Mouse (Mus musculus) embryonic facial prominence, embryonic 13.5 days (tissue): ENCODE data around the gene Esrp2. TPM values are rescaled to one million over a fixed set of nuclear protein-coding genes. Genes with fewer than 3 reads are reported as not detected.

Experiments
- ATAC-seq: fragments of 200-750 bp; cut with Nextera tagmentation; 2 replicates; pipeline ENCODE4 v1.8.0; 2017; ENCODE audit warnings: low read depth; ENCODE audit not compliant: insufficient number of reproducible peaks, insufficient read depth, low FRiP score, low TSS enrichment
- H3K27ac ChIP-seq: fragments of 300-500 bp; sonication (generic); 2 replicates; pipeline ENCODE4 v1.5.1; 2015; ENCODE audit warnings: moderate library complexity, mild to moderate bottlenecking, inconsistent platforms
- H3K27me3 ChIP-seq: fragments of 300-500 bp; sonication (generic); 2 replicates; pipeline ENCODE4 v1.6.1; 2015; ENCODE audit warnings: mild to moderate bottlenecking, inconsistent platforms
- H3K36me3 ChIP-seq: fragments of 300-500 bp; sonication (generic); 2 replicates; pipeline ENCODE4 v1.6.1; 2015; ENCODE audit warnings: mild to moderate bottlenecking, inconsistent platforms
- H3K4me1 ChIP-seq: fragments of 300-500 bp; sonication (generic); 2 replicates; pipeline ENCODE4 v1.6.1; 2015; ENCODE audit warnings: inconsistent platforms
- H3K4me2 ChIP-seq: fragments of 300-500 bp; sonication (generic); 2 replicates; pipeline ENCODE4 v1.6.1; 2015; ENCODE audit warnings: moderate library complexity, mild to moderate bottlenecking, inconsistent platforms
- H3K4me3 ChIP-seq: fragments of 300-500 bp; sonication (generic); 2 replicates; pipeline ENCODE4 v1.5.1; 2015; ENCODE audit warnings: mild to moderate bottlenecking, inconsistent platforms
- H3K9ac ChIP-seq: fragments of 300-500 bp; sonication (generic); 2 replicates; pipeline ENCODE4 v1.6.1; 2015; ENCODE audit warnings: mild to moderate bottlenecking, inconsistent platforms
- H3K9me3 ChIP-seq: fragments of 300-500 bp; sonication (generic); 2 replicates; pipeline ENCODE4 v1.6.1; 2016; ENCODE audit warnings: inconsistent platforms
- WGBS: fragments of 180-500 bp; shearing (Covaris S2); methylation state at CpG from one replicate; pipeline ENCODE4 v1.1.7; 2015; ENCODE audit warnings: mixed read lengths; 5-methylcytosine and 5-hydroxymethylcytosine counted together
- polyA plus RNA-seq: library from polyadenylated mRNA; unstranded; fragments of >200 nt; fragmentation: Nextera tagmentation; extraction: Ambion mirVana; gene quantifications from 2 replicates; pipeline ENCODE4 v1.2.1, GENCODE M21; 2015

The Esrp2 gene
- polyA plus RNA-seq, 1 experiment from 2014 or later, result 25.9 TPM

DNA sequence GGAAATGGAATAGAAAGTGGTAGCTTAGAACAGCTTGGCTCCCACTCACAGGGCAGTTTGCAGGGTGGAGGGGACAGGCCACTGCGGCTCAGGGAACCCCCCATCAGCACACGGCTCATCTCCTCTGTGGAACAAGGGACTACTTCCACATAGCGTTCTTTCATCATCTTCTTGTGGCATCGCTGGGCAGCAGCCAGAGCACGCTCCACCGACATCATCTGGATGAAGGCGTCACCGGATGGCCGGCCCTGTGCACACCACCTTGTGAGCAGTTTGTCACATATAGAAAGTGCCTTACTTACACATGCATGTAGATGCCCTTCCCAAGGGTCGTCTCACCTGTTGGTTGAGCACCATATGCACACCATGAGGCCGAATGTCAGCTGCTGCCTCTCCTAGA, 4.4 kb downstream of the Esrp2 start:
- Histone ChIP-seq H3K27ac (no peak overlapping the region), H3K4me2 (no peak overlapping the region), H3K36me3 (peaks cover 56% of the 10 kb centered on the region), H3K9ac (no peak overlapping the region), H3K27me3 (peaks cover 50% of the 10 kb centered on the region), H3K4me1 (peaks cover 25% of the 10 kb centered on the region), H3K4me3 (no peak overlapping the region), H3K9me3 (no peaks in the 10 kb centered on the region)
- no peak for ATAC-seq
- 95% methylated on average over 11 of the region's 11 CpGs for WGBS

DNA sequence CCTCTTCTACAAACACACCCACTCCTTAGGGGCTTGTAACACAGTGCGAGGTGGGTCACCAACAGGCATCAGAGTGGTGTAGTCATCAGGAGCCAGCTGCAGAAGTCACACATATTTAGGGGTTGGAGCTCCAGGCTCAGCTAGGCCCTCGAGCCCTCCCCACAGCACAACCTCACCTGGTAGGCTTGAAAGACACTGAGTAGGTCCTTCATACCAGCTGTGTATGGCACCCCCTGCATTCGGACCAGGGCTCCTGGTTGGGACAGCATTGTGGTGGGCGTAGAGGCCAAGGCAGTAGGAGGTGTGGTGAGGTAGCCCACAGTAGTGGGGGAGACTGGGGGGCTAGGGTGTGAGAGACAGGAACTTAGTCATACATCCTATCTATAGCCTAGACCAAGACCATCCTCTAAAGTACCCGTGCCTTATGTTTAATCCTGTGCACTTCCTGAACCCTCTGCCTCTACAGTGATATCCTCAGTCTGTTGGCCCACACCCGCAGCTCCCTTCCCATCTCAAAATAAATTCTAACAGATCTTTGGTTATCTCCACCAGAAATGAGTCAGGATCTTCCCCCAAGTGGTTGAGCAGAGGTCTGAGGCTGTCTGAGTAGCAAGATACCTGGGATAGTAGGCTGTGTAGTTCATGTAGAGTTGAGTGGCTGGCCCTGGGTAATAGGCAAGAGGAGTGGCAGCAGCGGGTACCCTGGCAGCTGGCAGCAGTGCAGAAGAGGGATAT, 5.1 kb downstream of the Esrp2 start:
- Histone ChIP-seq H3K4me3 (no peak overlapping the region), H3K36me3 (peaks cover 62% of the 10 kb centered on the region), H3K27me3 (peaks cover 43% of the 10 kb centered on the region), H3K4me2 (no peak overlapping the region), H3K4me1 (peaks cover 18% of the 10 kb centered on the region), H3K9me3 (no peaks in the 10 kb centered on the region), H3K9ac (no peak overlapping the region), H3K27ac (no peak overlapping the region)
- 87% methylated on average over 7 of the region's 7 CpGs for WGBS
- ATAC-seq, result no peak

DNA sequence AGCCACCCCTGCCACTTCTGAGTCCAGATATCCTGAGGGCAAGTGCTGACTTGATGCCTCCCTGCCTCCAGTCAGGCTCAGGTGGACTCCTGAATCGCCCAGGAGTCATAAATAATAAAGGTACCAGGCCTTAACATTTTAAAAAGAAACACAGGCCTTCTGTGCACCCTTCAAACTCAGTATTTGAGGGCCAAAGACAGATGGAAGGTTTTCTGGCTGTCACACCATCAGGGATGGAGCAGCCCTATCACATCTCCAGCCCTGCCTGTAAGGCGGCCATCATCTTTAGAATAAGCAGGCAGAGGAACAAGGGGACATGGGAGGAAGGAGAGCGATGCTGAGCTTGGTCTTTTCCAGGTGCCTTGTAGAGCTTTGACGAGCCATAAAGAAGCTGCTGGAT, 5.8 kb downstream of the Esrp2 start:
- H3K36me3 ChIP-seq, result peaks cover 62% of the 10 kb centered on the region

DNA sequence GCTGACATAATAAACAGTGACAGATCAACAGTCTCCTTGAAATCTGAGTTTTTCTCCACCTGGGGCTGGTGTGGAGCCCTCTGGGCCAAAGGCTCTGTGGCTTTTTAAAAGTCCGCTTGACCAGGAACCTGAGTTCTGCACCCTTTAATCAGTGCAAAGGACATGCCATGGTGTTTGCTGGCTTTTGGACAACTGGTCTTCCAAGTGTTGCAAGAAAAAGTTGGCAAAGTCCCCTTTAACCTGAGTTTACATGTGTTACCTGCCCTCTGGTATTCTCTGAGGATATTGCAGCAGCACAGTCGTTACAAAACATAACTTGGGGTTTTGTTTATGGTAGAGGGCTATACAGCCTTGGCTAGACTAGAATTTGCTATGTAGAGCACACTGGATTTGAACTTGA, 6.3 kb downstream of the Esrp2 start:
- peaks cover 32% of the 10 kb centered on the region for H3K27me3 ChIP-seq
- no peak overlapping the region for H3K4me3 ChIP-seq
- H3K9ac ChIP-seq, result no peak overlapping the region
- no peak overlapping the region for H3K4me2 ChIP-seq
- no peak overlapping the region for H3K27ac ChIP-seq
- no peak for ATAC-seq
- no peaks in the 10 kb centered on the region for H3K9me3 ChIP-seq
- H3K4me1 ChIP-seq, result peaks cover 6% of the 10 kb centered on the region; the same call in 1 of the 2 replicates
- 81% methylated on average over 2 of the region's 2 CpGs for WGBS
- H3K36me3 ChIP-seq, result peaks cover 62% of the 10 kb centered on the region

More for the DNA sequence above, 5.8 kb downstream of the Esrp2 start:
- H3K9ac ChIP-seq, result no peak overlapping the region
- 92% methylated on average over 4 of the region's 4 CpGs for WGBS
- no peak overlapping the region for H3K4me3 ChIP-seq
- H3K27me3 ChIP-seq, result peaks cover 37% of the 10 kb centered on the region
- ATAC-seq, result no peak
- no peaks in the 10 kb centered on the region for H3K9me3 ChIP-seq
- H3K27ac ChIP-seq, result no peak overlapping the region
- H3K4me1 ChIP-seq, result peaks cover 11% of the 10 kb centered on the region
- H3K4me2 ChIP-seq, result no peak overlapping the region

DNA sequence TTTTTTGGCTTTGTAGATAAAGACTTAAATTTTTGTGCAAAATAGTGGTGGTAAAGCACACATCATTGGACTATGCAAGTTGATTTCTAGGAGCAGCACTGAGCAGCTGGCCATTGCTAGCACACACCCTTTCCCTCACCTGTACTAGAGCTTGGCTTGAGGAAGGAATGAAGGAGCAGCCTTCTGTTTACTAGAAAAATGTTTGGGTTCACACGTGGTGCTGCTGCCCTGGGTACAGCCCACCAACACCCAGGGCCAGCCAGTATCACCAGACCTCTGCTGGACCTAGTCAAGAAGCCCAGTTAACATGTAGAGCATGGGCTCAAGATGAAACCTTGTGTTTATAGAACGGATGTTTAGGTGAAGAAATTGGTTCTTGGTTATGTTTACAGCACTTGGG, 6.8 kb downstream of the Esrp2 start:
- Histone ChIP-seq H3K36me3 (peaks cover 62% of the 10 kb centered on the region), H3K4me1 (0 out of 2 replicates have a peak, but pooled peaks cover under 1% of the 10 kb centered on the region), H3K9ac (no peak overlapping the region), H3K27me3 (peaks cover 27% of the 10 kb centered on the region), H3K4me3 (no peak overlapping the region), H3K4me2 (no peak overlapping the region), H3K27ac (no peak overlapping the region), H3K9me3 (no peaks in the 10 kb centered on the region)
- WGBS, result 81% methylated on average over 2 of the region's 2 CpGs
- ATAC-seq, result no peak

DNA sequence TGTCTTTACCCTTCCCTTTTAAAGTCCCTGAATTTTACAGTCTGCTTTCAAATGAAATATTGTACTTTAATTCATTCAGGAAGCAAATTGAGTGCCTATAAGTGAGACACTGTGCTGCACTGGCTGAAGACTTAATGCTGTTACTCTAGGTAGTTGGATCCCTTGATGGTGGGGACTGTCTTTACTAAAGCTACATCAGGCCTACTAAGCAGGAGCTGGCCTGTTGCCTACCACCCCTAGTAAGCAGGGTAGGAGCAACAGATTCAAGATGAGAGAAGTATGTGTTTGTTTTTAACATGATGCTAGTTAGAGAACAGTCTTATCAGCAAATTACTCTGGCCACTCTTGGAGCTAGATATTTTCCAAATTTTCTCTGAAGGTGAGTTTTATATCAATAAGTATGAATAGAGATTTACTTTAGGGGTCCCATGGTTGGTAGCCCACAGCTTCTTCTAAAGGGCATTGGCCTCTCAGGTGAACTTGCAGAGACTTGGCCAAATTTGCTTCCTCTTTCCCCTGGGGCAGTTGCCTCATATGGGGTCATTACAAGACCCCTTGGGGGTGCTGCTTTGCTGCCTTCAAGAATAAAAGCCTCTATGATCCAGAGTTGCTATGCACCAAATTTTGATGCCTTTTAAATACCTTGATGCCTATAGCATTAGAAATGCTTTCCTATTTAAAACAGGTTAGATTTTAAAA, 7.4 kb downstream of the Esrp2 start:
- no peak overlapping the region for H3K4me2 ChIP-seq
- H3K27ac ChIP-seq, result no peak overlapping the region
- H3K27me3 ChIP-seq, result peaks cover 21% of the 10 kb centered on the region
- H3K4me1 ChIP-seq, result no peaks in the 10 kb centered on the region
- H3K4me3 ChIP-seq, result no peak overlapping the region
- H3K36me3 ChIP-seq, result peaks cover 62% of the 10 kb centered on the region
- no peaks in the 10 kb centered on the region for H3K9me3 ChIP-seq
- ATAC-seq, result no peak
- no peak overlapping the region for H3K9ac ChIP-seq

DNA sequence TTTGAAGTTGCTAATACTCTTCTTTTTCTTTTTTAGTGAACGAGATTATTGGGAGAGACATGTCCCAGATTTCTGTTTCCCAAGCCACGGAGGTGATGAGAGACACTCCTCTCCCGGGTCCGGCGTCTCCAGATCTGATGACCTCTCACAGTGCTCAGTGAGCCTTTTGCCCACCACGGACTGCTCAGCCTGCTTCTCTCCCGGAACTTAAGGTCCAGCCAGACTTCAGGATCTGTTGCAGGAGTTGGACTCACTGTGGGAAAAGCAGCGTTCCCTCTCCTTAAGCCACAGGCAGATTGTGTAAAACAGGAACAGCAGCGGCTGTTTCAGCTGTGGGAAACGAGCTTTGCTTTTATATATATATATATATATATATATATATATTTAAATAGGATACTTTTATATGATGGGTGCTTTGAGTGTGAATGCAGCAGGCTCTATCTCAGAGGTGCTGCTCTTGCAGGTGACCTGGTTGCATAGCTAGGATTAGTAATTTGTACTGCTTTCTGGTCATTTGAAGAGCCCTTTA, 8.8 kb downstream of the Esrp2 start:
- Histone ChIP-seq H3K9me3 (no peaks in the 10 kb centered on the region), H3K9ac (no peak overlapping the region), H3K4me2 (no peak overlapping the region), H3K4me3 (no peak overlapping the region), H3K4me1 (no peaks in the 10 kb centered on the region), H3K36me3 (peaks cover 66% of the 10 kb centered on the region), H3K27ac (no peak overlapping the region), H3K27me3 (peaks cover 6% of the 10 kb centered on the region)
- 88% methylated on average over 10 of the region's 10 CpGs for WGBS
- ATAC-seq, result no peak

DNA sequence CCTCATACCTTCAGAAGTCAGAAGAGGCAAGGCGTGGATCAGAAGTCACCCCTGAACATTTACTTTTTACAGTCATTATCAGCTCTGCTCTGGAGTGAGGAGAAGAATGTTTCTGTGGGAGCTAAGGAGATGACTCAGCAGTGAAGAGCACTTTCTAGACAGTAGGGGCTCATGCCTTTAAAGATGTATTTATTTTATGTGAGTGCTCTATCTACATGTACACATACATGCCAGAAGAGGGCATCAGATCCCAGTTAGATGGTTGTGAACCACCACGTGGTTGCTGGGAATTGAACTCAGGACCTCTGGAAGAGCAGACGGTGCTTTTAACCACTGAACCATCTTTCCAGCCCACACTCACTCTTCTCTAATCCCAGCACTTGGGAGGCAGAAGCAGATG, 9.7 kb downstream of the Esrp2 start:
- Histone ChIP-seq H3K27ac (no peak overlapping the region), H3K4me1 (no peaks in the 10 kb centered on the region), H3K9me3 (no peaks in the 10 kb centered on the region), H3K9ac (no peak overlapping the region), H3K36me3 (peaks cover 59% of the 10 kb centered on the region), H3K27me3 (no peaks in the 10 kb centered on the region), H3K4me3 (no peak overlapping the region), H3K4me2 (no peak overlapping the region)
- ATAC-seq, result no peak
- WGBS, result 75% methylated on average over 3 of the region's 3 CpGs

DNA sequence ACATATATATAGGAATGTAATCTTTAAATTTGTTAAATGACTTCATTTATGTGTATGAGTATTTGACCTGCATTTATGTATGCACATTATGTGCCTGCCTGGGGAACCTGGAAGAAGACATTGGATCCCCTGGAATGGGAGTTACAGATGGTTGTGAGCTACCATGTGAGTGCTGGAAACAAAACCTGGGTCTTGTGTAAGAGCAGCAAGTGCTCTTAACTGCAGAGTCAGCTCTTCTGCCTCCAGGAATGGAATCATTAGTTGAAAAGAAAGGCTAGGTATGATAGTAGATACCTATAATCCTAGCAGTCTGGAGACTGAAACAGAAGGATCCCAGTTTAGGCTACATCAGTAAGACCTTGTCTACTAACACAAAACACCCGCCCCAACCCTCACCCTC, 10.7 kb downstream of the Esrp2 start:
- H3K9ac ChIP-seq, result no peak overlapping the region
- H3K36me3 ChIP-seq, result peaks cover 53% of the 10 kb centered on the region
- H3K9me3 ChIP-seq, result no peaks in the 10 kb centered on the region
- H3K27me3 ChIP-seq, result no peaks in the 10 kb centered on the region
- ATAC-seq, result no peak
- no peak overlapping the region for H3K27ac ChIP-seq
- H3K4me1 ChIP-seq, result no peaks in the 10 kb centered on the region
- no peak overlapping the region for H3K4me2 ChIP-seq
- 92% methylated on average over 1 of the region's 1 CpGs for WGBS
- H3K4me3 ChIP-seq, result no peak overlapping the region

DNA sequence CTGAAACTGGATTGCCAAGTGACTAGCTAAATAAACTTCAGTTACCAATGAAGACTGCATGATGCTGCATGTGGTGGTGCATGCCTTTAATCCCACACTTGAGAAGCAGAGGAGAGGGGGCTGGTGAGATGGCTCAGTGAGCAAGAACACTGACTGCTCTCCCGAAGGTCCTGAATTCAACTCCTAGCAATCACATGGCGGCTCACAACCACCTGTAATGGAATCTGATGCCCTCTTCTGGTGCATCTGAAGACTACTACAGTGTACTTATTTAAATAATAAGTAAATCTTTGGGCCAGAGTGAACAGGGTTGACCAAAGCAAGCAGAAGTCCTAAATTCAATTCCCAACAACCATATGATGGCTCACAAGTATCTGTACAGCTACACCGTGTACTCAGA, 13.3 kb downstream of the Esrp2 start:
- peaks cover 43% of the 10 kb centered on the region for H3K36me3 ChIP-seq
- no peak for ATAC-seq
- 85% methylated on average over 3 of the region's 3 CpGs for WGBS

DNA sequence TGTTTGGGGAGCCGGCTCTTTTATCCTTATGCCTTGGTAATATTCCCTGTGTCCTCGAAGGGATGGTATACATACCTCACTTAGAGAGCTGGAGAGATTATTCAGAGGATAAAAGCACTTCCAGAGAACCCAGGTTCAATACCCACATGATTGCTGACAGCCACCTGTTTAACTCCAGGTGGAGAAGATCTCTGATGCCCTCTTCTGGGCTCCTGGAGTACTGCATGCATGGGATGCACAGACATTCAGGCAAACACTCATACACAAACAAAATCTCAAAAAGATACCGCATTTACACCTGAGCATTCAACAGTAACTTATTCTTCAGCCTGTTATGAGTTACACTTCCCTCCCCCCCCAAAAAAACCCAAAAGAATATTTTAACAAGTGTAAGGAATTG, 20.9 kb downstream of the Esrp2 start:
- ATAC-seq, result no peak
- H3K36me3 ChIP-seq, result peaks cover 48% of the 10 kb centered on the region
- H3K4me1 ChIP-seq, result no peaks in the 10 kb centered on the region
- no peak overlapping the region for H3K27ac ChIP-seq
- no peak overlapping the region for H3K9ac ChIP-seq
- 96% methylated on average over 3 of the region's 3 CpGs for WGBS
- no peak overlapping the region for H3K4me2 ChIP-seq
- H3K4me3 ChIP-seq, result no peak overlapping the region
- no peaks in the 10 kb centered on the region for H3K27me3 ChIP-seq
- H3K9me3 ChIP-seq, result no peaks in the 10 kb centered on the region

More for the DNA sequence above, 13.3 kb downstream of the Esrp2 start:
- no peak overlapping the region for H3K4me3 ChIP-seq
- H3K27me3 ChIP-seq, result no peaks in the 10 kb centered on the region
- no peaks in the 10 kb centered on the region for H3K4me1 ChIP-seq
- no peak overlapping the region for H3K9ac ChIP-seq
- H3K27ac ChIP-seq, result no peak overlapping the region
- H3K9me3 ChIP-seq, result no peaks in the 10 kb centered on the region
- no peak overlapping the region for H3K4me2 ChIP-seq

DNA sequence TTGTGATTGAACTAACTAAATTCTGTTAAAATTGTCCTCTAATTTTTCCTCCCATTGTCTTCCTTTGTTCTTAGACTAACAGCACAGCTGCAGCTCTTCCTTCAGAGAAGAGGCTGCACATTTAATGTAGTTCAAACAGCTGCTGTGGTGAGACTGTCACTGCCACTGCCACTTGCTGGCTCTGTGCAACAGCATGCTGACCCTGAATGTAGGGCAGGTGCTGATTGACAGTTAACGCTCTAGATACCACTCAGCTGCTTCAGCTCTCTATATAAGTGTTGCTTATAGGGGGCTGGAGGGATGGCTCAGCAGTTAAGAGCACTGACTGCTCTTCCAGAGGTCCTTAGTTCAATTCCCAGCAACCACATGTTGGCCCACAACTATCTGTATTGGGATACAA, 24.3 kb downstream of the Esrp2 start:
- Histone ChIP-seq H3K9me3 (no peaks in the 10 kb centered on the region), H3K36me3 (peaks cover 62% of the 10 kb centered on the region), H3K27me3 (no peaks in the 10 kb centered on the region), H3K4me3 (no peak overlapping the region), H3K27ac (no peak overlapping the region), H3K4me2 (no peak overlapping the region), H3K4me1 (no peaks in the 10 kb centered on the region), H3K9ac (no peak overlapping the region)
- WGBS, result 90% methylated on average over 1 of the region's 1 CpGs
- ATAC-seq, result no peak
